Mouse (Mus musculus): ENCODE results near the gene Mut. TPM values are rescaled to one million over a fixed set of nuclear protein-coding genes. Genes with fewer than 3 reads are reported as not detected.

Gene Mut
- polyA plus RNA-seq, 1 experiment from 2014 or later, result 22.5 TPM

DNA sequence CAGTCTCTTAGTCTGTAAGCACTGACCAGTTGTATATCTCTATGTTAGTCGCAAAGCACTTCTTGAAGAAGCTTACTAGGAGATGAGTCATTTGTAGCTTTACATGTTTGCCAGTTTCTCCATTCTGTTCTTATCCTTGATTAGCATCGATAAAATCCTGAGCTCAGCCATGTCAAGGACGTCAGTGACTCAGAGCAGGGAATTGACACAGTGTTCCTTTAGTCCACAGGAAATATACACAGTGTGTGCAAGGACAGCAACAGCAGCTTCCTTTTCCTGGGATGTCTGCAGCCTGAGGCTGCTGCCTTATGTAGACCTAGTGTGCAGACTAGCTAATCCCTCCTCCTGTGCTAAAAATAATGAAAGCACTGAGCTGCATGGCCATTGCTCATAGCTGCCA lies 14.0 kb downstream of the Mut start:
- no peak for ATAC-seq
- no peak overlapping the region for H3K9ac ChIP-seq (replicated peaks)
- 86% methylated on average over 3 of the region's 3 CpGs for WGBS
- H3K36me3 ChIP-seq, result peaks cover 51% of the 10 kb centered on the region
- H3K4me3 ChIP-seq (replicated peaks), result no peak overlapping the region
- H3K27ac ChIP-seq, result no peak overlapping the region
- H3K27me3 ChIP-seq, result no peaks in the 10 kb centered on the region
- no peaks in the 10 kb centered on the region for H3K4me1 ChIP-seq (replicated peaks)
- no peak overlapping the region for H3K4me2 ChIP-seq (replicated peaks)
- H3K9me3 ChIP-seq, result no peaks in the 10 kb centered on the region

DNA sequence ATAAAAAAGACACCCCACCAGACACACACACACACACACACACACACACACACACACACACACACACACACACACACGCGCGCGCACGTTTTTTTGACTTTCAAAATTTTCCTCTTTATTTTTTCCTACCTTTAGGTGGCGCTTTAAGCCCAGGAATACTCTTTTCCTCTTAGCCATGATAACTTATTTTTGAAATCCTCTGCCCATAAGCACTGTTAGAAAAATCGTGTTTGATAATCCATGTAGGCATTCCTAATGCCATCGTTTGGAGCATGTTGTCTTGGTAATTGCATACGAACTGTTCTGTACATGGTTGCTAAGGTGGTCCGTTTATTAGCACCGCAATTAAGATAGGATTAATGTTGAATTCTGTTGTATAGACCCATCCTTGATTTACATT lies 43.4 kb downstream of the Mut start:
- H3K4me2 ChIP-seq (replicated peaks), result no peak overlapping the region
- no peak overlapping the region for H3K27ac ChIP-seq
- H3K4me3 ChIP-seq (replicated peaks), result no peak overlapping the region
- H3K9ac ChIP-seq (replicated peaks), result no peak overlapping the region
- no peaks in the 10 kb centered on the region for H3K9me3 ChIP-seq
- peak; percentile 50; the same call in 1 of the 2 replicates for ATAC-seq
- 73% methylated on average over 11 of the region's 11 CpGs for WGBS
- H3K27me3 ChIP-seq, result no peaks in the 10 kb centered on the region
- H3K36me3 ChIP-seq, result no peaks in the 10 kb centered on the region
- no peaks in the 10 kb centered on the region for H3K4me1 ChIP-seq (replicated peaks)

DNA sequence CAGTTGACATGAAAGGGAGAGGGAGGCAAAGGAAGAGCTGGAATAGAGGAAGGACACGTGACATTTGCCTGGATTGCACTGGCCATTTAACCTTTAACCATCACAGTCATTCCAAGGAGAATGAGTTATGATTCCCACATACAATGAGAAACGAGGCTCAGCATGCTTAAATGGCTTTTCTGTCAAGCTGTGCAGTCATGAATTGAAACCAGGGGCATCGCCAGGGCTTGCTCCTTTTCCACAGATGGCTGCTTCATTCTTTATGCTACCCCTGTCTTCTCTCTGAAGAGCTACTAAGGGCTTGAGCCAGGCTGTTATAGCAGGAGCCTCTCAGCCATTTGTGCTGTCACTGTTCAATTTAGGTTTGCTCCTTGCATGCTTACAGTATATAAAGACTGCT lies 57.6 kb downstream of the Mut start:
- H3K9me3 ChIP-seq, result no peaks in the 10 kb centered on the region
- no peaks in the 10 kb centered on the region for H3K27me3 ChIP-seq
- no peak overlapping the region for H3K4me2 ChIP-seq (replicated peaks)
- 35% methylated on average over 3 of the region's 3 CpGs for WGBS
- H3K4me3 ChIP-seq (replicated peaks), result no peak overlapping the region
- no peak overlapping the region for H3K9ac ChIP-seq (replicated peaks)
- H3K4me1 ChIP-seq (replicated peaks), result no peaks in the 10 kb centered on the region
- H3K36me3 ChIP-seq, result no peaks in the 10 kb centered on the region
- ATAC-seq, result no peak
- no peak overlapping the region for H3K27ac ChIP-seq

Other genes with a start within 250 kb of the Mut start
- gene Esp1, start 207.6 kb upstream of the Mut start, polyA plus RNA-seq (2015; fragmentation: Nextera tagmentation; extraction: Ambion mirVana), result not detected in 2 replicates
- gene Crisp2, start 127.7 kb upstream of the Mut start, polyA plus RNA-seq (2015; fragmentation: Nextera tagmentation; extraction: Ambion mirVana), result not detected in 2 replicates
- gene Rhag, start 123.6 kb upstream of the Mut start, polyA plus RNA-seq (2015; fragmentation: Nextera tagmentation; extraction: Ambion mirVana), result 0.30 TPM in 2 replicates
- gene 9130008F23Rik, start 54.1 kb upstream of the Mut start, polyA plus RNA-seq (2015; fragmentation: Nextera tagmentation; extraction: Ambion mirVana), result 0.24 and 0.32 TPM in 2 replicates
- not detected in 2 replicates for gene Glyatl3, start 20.3 kb upstream of the Mut start, polyA plus RNA-seq (2015; fragmentation: Nextera tagmentation; extraction: Ambion mirVana)
- 15.5 and 16.0 TPM in 2 replicates for gene Cenpq, start 362 bp downstream of the Mut start, polyA plus RNA-seq (2015; fragmentation: Nextera tagmentation; extraction: Ambion mirVana)